Mouse (Mus musculus) naive thymus-derived CD4-positive, alpha-beta T cell, adult 2 months (primary cell): ENCODE measurements at regions not wholly inside any gene's neighbourhood (a gene's known extent, or its start where the extent isn't known, plus 50 kb on each side); places are given as distances from the start of the nearest gene placed in this dataset.

Experiments
- DNase-seq: peaks from one replicate; pipeline ENCODE4 v3.0.0-alpha.2; 2011; ENCODE audit warnings: low read depth

DNA sequence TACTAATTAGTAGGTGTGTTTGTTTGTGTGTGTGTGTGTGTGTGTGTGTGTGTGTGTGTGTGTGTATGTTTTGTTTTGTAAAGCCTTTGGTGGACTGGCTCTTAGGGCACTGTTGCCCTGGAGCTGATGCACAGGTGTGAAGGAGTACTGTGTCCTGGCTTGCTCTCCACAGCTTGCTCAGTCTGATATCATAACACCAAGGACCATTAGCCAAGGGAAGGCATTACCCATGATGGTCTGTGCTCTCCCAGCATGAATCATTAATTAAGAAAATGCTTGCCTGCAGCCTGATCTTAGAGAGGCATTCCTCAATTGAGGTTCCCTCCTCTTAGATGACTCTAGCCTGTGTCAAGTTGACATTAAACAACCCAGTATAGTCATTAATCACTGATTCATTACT lies 54.7 kb downstream of the Spry2 start:
- no peak for DNase-seq

DNA sequence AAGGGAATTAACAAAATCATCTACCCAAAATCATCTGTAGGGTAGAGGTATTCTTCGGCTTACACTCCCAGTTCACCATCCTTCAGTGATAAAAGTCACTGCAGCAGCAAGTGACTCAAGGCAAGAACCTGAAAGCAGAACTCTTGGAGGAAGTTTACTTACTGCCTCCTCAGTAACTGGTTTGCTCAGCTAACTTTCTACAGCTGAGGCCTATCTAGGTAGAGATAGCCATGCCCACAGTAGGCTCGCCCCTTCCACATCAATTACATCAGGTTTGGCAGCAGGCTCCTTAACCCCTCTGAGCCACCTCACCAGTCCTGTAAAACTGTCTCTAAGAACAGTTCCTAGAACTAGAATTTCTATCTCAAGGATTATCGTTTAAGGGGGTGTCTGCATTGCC lies 59.1 kb downstream of the Spry2 start:
- DNase-seq, result no peak

DNA sequence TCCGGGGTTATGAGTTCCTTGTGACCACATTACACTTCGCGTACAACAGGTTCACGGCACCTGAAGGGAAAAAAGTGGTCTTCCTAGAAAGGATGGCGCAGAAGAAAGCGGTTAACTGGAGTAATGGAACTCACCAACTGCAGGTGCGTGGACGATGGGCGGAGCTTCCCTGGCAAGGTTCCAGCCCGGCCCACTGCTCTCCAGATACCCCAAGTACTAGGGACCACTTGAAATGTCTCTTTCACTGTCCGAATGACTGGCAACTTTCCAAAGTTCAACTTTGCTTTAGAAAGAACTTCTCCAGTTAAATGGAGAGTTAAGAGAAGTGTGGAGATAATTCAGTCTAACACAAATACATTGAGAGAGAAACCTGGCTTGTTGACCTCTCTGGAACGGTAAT lies 65.9 kb downstream of the Spry2 start:
- no peak for DNase-seq

DNA sequence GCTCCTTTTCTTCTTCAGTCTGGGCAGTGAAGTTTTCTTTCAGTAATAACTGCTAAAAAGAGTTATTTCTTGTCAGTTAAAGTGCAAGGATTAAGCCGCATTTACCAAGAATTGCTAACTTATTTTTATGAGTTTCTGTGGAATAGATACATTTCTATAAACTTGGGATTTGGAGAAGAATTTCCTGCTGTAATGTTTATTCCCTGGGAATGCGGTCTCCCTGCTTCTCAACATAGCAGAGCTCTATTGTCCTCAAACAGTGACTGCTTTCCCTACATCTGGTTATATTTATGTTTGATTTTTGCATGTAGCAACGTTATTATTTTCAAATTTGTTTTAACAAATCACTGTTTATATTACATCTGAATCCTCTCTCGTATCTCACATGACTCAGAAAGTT lies 66.3 kb downstream of the Spry2 start:
- DNase-seq, result no peak

DNA sequence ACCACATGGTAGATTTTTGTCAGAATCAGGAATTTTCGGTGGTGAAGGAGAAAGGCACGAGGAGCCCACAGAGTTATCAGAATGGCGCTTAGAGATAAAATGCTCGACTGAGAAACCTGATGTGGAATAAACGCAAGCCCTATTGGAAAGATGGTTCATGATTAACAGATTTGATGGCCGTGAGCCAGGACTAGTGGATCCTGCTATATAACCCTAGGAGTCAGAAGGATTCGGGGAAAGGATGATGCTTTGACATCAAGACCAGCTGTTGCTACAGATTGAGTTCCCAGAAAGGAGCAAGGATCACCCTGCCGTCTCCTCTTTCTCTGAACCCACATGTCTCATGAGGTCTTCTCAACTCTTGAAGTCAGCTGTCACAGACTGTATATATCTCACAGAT lies 73.5 kb downstream of the Spry2 start:
- no peak for DNase-seq

DNA sequence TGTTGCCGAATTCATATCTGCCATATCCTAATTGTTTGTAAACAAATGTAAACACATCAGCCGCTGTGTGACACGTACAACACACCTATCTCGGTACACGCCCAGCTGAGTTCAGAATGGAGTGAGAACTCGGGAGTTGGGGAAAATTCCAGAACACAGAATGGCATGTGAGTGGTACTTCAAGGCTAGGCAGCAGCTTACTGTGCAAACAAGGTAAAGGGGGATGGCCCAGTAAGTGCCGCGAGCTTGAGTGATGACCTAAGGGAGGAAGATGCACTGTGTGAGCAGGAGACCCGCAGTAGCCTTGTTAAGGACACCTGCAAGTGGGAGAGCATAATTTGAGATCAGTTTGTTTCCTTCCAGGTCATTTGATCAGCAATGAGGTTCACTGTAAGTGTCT lies 74.0 kb downstream of the Spry2 start:
- DNase-seq, result no peak

DNA sequence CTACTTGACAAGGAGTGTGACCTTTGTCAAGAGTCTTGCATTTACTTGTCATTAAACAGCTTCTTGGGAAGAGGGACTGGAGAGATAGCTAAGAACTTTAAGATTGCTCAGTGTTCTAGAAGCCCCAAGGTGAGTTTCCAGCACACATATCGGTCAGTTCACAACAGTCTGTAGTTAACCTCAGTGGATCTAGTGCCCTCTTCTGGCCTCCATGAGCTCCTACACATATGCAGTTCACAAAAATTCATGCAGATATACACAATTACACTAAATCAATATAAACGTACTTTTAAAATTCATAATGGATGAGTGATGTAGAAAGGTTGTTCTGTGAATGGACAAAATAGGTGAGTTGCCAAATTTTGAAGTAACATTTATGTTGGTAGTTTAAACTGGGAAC lies 77.1 kb downstream of the Spry2 start:
- no peak for DNase-seq

DNA sequence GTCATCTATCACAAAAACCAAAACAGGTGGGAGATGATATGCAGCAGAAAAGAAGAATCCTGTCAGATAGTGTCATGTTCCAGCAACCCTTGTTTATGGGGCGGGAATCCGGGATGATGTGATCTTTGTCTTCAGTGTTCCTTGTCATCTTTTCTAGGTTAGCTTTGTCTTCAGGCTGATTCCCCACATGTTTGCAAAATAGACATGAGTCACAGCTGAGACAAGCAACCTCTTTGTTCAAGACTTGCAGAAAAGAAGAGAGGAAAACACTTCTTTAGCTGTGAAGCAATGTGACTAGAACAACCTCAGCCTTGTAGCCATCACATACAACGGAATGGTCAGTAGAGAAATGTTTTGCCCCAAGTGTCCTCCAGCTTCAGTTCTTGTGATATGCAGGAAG lies 77.8 kb downstream of the Spry2 start:
- no peak for DNase-seq

DNA sequence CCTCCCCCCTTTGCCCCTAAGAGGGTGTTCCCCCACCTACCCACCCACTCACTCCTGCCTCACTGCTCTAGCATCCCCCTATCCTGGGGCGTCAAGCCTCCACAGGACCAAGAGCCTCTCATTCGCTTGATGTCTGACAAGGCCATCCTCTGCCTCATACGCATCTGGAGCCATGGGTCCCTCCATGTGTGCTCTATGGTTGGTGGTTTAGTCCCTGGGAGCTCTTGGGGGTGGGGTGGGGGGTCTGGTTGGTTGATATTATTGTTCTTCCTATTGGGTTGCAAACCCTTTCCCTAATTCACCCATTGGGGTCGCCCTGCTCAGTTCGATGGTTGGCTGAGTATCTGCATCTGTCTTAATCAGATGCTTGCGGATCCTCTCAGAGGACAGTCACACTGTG lies 79.1 kb downstream of the Spry2 start:
- DNase-seq, result no peak

DNA sequence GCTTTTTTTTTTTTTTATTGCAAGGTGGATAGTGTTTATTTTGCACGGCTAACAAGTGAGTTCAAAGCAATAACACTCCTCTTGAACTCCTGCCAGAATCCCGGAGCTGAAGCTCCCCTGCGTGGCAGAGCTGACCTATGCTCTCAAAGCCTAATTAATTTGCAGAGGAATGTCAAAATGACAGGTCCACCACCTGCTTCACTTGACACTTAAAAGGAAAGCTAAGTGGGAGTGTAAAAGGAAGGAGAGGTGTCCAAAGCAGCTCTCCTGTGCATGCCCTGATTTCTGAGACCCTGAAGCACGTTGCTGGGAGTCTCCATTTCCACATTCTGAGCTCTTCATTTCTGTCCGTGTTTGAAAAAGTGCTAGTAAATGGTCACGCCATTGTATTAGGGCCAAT lies 80.8 kb downstream of the Spry2 start:
- no peak for DNase-seq

DNA sequence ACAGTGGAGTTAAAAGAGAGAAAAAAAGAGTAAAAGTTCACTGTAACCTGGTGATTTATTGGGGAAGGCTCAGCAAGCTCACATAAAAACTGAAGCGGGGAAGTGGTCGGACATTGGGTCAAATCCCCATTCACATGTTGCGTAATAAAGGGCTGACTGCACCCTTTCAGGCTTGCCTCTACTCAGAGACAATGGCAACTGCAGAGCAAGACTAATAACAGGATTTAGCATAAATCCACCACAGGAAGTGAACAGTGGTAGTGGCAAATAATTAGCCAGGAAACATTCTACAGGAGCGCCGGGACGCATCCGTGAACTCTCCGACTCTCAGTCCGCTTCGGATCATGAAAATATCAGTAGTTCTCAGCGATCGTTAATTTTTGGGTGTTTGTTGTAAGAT lies 81.3 kb downstream of the Spry2 start:
- no peak for DNase-seq

DNA sequence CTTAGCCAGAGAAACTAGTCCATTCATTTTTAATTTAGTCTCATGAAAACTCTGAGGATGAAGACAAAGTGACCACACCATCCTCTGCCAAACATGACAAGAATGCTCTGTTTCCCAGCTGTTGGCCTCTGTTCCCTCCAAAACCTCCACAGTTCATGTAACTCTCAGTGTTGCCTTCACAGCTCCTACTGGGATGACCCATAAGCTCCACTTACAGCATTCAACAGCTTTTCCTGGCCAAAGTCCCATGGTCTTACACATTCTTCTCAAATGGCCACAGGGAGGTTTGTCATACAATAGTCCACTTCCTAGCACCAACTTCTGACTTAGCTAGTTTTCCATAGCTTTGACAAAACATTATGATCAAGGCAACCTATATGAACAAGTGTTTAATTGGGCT lies 83.0 kb downstream of the Spry2 start:
- DNase-seq, result no peak

DNA sequence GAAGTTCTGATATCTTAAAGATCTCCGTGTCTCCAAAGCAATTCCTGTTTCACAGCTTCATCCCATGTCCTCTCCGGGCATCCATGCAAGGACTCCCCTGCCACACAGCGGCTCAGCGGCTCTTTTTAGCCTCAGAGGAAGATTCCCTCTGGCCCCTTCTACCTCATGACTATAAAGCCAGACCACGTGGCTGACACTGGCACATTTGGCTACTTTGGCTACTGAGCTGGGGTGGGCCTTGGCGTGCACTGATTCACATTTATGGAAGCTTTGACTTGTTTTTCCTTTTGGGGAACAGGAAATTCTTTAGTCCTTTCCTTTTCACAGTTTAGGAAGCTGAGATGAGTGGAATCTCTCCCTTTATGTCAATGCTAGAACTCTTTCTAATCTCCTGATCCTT lies 83.5 kb downstream of the Spry2 start:
- no peak for DNase-seq

DNA sequence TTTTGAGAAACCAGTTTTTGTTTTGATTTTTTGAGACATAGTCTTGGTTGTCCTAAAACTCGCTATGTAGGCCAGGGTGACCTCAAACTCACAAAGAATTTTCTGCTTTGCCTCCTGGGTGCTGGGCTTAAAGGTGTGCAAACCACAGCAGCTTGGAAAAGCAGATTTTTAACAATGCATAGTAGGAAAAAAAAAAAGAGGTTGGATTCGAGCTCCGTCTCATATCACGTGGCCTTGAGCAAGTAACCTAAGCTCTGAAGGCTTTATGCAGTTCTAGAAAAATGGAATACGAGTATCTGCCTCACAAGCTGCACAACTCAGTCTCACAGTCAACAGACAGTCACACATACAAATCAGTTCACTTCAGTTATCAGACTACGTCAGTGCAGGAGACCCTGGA lies 90.9 kb downstream of the Spry2 start:
- no peak for DNase-seq

DNA sequence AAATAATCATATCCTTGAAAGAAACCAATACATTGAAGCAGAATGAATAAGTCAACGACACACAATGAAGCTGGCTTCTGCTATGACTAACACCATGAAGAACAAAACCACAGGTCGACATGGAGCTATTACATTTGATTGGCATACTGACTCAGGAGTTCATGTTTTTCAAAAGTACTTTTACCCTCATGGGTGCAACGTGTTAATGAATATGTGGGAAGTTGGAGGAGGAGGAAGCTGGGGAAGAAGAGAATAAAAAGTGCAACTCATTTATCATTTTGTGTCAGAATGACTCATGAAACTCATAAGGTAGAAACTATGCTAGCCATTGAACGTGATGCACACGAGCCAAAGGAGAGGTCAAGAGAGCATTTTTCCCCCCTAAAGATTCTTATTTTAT lies 91.3 kb downstream of the Spry2 start:
- no peak for DNase-seq

DNA sequence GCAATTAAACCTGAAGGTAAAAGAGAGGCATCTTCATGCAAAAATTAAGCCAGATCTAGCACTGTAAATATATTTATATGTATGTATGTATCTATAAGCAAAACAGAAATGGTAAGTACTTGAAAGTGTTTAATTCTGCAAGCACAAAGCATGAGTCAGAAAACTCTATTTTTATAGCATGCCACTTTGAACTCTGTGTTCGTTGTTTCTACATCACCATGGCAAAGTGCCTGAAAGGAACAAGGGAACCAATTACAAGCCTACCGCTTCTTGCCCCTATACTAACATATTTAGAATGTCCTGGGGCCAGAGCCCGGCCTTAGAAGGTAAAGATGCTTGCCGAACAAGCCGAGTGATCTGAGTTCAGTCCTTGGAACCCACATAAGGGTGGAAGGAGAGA lies 91.9 kb downstream of the Spry2 start:
- no peak for DNase-seq

DNA sequence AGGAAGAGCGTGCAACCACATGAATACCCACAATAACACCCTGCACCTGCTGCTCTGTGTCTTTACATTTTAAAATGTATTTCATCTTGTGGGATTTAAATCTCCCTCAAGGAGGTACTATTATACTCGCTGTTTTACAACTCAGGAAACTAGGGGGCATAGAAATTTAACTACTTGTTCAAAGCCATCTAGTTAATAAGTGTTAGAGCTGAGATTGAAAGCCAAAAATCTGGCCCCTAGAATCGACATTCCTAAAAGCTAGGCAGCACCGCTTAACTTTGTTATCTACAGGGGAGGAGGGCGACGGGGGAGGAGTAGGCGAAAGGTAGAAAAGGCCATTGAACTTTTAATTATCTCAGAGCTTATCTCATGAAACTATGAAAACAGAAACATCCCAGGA lies 93.3 kb downstream of the Spry2 start:
- no peak for DNase-seq

DNA sequence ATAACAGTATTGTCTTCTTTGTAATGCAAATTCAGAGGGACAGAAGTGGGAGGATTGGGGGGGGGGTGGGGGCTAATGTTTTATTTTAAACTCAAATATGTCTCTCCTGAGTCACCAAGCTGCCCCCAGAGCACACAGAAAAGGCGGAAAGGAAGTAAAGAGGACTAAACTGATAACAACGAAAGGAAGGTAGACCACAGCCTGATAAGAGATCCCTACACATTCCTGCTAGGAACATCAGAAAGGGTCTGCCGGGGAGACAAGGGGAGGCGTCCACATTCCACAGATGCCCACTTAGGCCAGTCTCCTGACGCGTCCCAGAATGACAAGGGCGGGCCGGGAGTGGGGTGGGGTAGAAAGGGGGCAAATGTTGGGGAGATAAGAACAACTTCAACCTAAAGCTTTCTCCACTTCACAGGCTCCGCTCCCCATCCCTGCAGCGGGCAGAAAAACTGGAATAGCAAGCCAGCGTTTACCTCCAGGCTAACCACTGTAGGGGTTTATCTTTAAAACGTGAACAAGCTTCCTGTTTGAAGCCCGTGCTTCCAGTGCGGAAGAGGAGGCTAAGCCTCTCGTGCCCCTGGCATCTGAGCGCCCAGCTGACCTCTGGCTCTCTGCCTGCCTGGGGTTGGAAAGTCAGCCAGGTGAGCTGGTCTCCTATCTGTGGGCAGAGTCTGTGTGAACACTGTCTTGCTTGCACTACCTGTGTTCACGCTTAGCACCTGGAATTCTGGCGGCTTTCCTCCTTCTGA lies 93.9 kb downstream of the Spry2 start:
- no peak for DNase-seq

DNA sequence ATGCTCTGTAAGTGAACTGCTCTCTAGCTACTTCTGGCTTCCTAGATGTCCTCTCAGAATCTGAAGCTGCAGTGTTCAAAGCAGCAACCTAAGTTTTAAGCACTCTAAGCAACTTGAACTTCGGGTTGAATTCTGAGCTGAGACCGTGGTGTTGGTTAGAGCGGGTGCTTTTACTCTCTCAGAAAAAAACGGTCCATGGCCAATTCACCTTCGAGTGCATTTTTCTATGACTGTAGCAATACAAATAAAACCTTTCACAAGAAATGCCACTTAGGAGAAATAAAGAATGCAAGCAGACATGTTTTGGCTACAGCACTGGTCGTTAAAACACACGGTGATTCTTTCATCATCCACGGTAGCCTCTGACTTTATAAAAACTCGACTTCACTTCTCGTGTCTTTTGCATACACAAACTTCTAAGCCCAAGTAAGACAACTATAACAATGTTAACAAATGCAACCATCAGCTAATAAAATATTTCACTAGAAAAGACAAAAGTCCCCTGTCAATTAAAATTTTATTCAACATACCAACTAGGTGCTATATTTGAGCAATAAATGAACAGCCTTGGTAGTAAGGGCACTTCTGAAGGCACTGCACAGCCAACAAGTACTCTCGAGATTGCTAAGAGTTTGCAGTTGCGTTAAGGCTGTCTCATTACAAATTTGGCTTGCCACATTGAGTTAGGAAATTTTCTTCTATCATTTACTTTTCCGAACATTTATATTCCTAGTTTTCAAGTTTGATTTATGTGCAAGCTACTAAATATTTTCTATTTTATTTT lies 96.3 kb downstream of the Spry2 start:
- DNase-seq, result no peak

DNA sequence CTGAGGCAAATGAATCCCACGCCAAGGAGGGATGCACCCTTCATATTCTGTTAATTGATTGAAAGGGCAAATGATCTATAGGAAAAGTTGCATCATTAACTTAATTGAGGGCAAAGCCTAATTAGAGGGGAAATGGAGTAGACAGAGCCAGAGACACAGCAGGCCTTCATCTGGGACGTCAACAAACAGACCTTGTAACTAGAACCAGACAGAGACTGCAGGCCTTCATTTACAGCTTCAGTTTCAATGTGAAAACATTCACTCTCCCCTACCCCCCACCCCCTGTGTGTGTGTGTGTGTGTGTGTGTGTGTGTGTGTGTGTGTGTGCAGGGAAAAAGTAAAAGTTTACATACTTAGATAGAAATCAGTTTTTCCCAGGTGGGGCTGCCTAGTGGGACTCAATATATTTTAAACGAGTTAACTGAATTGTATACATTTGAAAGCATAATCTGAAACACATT lies 97.2 kb downstream of the Spry2 start:
- DNase-seq, result no peak

DNA sequence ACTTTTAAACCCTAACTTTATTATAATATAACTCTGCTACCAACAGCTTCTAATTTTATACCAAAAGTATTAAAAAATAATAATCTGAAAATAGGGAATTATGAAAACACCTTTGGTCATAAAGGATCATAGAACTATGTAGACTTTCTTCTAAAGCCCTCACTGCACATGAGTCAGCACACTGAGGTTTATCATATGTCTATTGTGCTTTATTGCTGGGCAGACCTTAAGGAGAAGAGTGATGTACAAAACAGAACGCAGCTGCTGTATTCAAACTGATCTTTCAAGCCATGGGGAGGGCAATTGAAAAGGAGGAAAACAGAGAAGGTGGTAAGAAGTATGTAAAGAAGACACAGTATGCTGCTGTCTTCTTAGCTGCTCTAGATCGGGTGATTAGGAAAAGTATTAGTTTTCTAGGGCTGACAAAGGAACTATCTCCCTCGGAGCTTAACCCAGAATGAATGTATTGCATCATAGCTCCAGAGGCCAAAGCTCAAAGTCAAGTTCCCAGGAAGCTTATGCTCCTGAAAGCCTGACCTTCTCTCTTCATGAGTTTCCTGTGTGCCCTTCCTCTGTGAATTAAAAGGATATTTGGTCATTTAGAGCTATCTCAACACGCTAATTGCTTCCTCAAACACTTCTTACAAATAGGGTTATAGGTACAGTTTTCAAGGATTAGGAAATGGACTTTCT lies 103.5 kb downstream of the Spry2 start:
- DNase-seq, result no peak

DNA sequence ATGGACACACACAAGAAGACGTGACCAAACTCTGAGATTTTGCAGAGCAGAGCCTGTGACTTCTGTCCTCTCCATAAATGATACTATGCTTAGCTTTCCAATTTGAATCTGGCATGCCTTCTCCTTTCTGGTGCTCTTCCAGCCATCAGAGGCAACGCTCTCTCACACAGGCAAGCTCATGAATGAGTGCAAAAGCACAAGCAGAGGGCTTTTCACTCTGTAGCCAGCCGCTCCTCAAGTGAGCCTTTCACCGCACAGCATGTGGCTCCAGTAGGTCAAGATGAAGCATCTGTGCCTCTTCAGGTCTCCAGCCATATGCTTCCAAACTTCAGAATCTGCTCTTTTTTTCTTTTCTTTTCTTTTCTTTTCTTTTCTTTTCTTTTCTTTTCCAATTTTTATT lies 106.2 kb downstream of the Spry2 start:
- no peak for DNase-seq

DNA sequence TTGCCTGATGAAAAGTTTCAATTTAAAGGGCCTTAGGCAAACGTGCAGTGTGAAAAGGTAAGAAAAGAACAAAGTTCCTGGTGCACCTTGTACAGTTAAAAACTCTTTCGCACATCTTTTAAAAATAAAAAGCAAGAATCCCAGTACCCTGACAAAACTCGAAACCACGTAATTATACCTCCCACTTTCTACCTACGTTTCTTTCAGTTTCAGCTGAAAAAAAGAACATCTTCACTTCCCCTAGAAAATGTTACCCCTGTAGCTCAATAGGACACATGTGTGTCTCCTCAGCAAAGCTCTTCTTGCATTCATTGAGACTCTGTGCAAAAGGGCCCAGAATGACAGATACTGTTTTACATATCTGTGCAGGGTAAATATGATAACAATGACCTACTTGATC lies 113.2 kb downstream of the Spry2 start:
- DNase-seq, result no peak
